Mouse (Mus musculus) kidney, postnatal 25 days (tissue): ENCODE measurements around the gene Egflam.

Source experiments
- DNase-seq, 2 experiments: peaks; one replicate each; pipeline ENCODE4 v3.0.0; 2021; ENCODE audit warnings: mixed read lengths in 2 of 2

The Egflam gene

GRCm38 (mm10) chr15:7215845-7216244, 182.3 kb downstream of the Egflam start:
- no peak for DNase-seq

- peak in 1 of 2 experiments; percentile 31 for DNase-seq
Observed at GRCm38 (mm10) chr15:7213683-7214082, 184.5 kb downstream of the Egflam start.

GRCm38 (mm10) chr15:7208180-7208579, 190.0 kb downstream of the Egflam start:
- DNase-seq = no peak

GRCm38 (mm10) chr15:7207292-7207691, 190.9 kb downstream of the Egflam start:
- no peak for DNase-seq

GRCm38 (mm10) chr15:7206110-7206509, 192.1 kb downstream of the Egflam start:
- no peak for DNase-seq

- DNase-seq = no peak
Observed at GRCm38 (mm10) chr15:7204917-7205316, 193.3 kb downstream of the Egflam start.

- DNase-seq = peak; percentile 63 to 81
Observed at GRCm38 (mm10) chr15:7203606-7204330, 194.4 kb downstream of the Egflam start.

- DNase-seq = no peak
Observed at GRCm38 (mm10) chr15:7202981-7203380, 195.2 kb downstream of the Egflam start.

GRCm38 (mm10) chr15:7201421-7202380, 196.5 kb downstream of the Egflam start:
- peak in 1 of 2 experiments; percentile 20 for DNase-seq

GRCm38 (mm10) chr15:7200286-7200685, 197.9 kb downstream of the Egflam start:
- DNase-seq = no peak

GRCm38 (mm10) chr15:7198816-7199215, 199.4 kb downstream of the Egflam start:
- DNase-seq = peak; percentile 22 to 56

- DNase-seq = no peak
Observed at GRCm38 (mm10) chr15:7197652-7198445, 200.3 kb downstream of the Egflam start.

- no peak for DNase-seq
Observed at GRCm38 (mm10) chr15:7194748-7195221, 203.4 kb downstream of the Egflam start.

GRCm38 (mm10) chr15:7194147-7194720, 204.0 kb downstream of the Egflam start:
- no peak for DNase-seq

GRCm38 (mm10) chr15:7192582-7192981, 205.6 kb downstream of the Egflam start:
- DNase-seq = no peak

GRCm38 (mm10) chr15:7191074-7191473, 207.1 kb downstream of the Egflam start:
- DNase-seq = no peak

- DNase-seq = peak; percentile 20 to 59
Observed at GRCm38 (mm10) chr15:7189678-7190454, 208.3 kb downstream of the Egflam start.

- no peak for DNase-seq
Observed at GRCm38 (mm10) chr15:7187682-7188081, 210.5 kb downstream of the Egflam start.

- DNase-seq = no peak
Observed at GRCm38 (mm10) chr15:7180576-7180975, 217.6 kb downstream of the Egflam start.

GRCm38 (mm10) chr15:7173776-7174175, 224.4 kb downstream of the Egflam start:
- DNase-seq = no peak

GRCm38 (mm10) chr15:7173346-7173745, 224.8 kb downstream of the Egflam start:
- DNase-seq = no peak
